Mouse (Mus musculus) stomach, postnatal 0 days (tissue): ENCODE data around the gene Tfrc. TPM values are rescaled to one million over a fixed set of nuclear protein-coding genes. Genes with fewer than 3 reads are reported as not detected.
A peak's percentile ranks its signal among the peaks of the same experiment; 100 is the strongest.

ENCODE experiments used
- ATAC-seq: fragments of 200-750 bp; cut with Nextera tagmentation; 2 replicates; pipeline ENCODE4 v1.8.0; 2017; ENCODE audit not compliant: low FRiP score, low TSS enrichment
- DNase-seq: peaks from one replicate; pipeline ENCODE4 v3.0.0-alpha.2; 2016; ENCODE audit warnings: low spot score
- H3K27ac ChIP-seq: fragments of 300-500 bp; sonication (generic); replicated peaks from 2 replicates; pipeline ENCODE4 v1.5.1; 2014; ENCODE audit warnings: mild to moderate bottlenecking, control low read depth
- H3K27me3 ChIP-seq: fragments of 300-500 bp; sonication (generic); 2 replicates; pipeline ENCODE4 v1.6.1; 2014; ENCODE audit warnings: low read length; ENCODE audit not compliant: control insufficient read depth, insufficient read depth
- H3K36me3 ChIP-seq: fragments of 300-500 bp; sonication (generic); 2 replicates; pipeline ENCODE4 v1.6.1; 2014; ENCODE audit warnings: low read length, mixed read lengths; ENCODE audit not compliant: control insufficient read depth, insufficient read depth
- H3K4me1 ChIP-seq: fragments of 300-500 bp; sonication (generic); replicated peaks from 2 replicates; pipeline ENCODE4 v1.6.1; 2014; ENCODE audit warnings: antibody characterized with exemption; ENCODE audit not compliant: control insufficient read depth, insufficient read depth
- H3K4me2 ChIP-seq: fragments of 300-500 bp; sonication (generic); replicated peaks from 2 replicates; pipeline ENCODE4 v1.6.1; 2014; ENCODE audit warnings: low read depth, mild to moderate bottlenecking, control low read depth, moderate library complexity
- H3K4me3 ChIP-seq: fragments of 300-500 bp; sonication (generic); 2 replicates; pipeline ENCODE4 v1.5.1; 2014; ENCODE audit warnings: low read depth, low read length, control low read depth
- H3K9ac ChIP-seq: fragments of 300-500 bp; sonication (generic); 2 replicates; pipeline ENCODE4 v1.6.1; 2014; ENCODE audit warnings: mild to moderate bottlenecking, low read length, control low read depth, mixed read lengths
- H3K9me3 ChIP-seq: fragments of 300-500 bp; sonication (generic); 2 replicates; pipeline ENCODE4 v1.6.1; 2016; ENCODE audit warnings: low read length; ENCODE audit not compliant: control insufficient read depth
- CTCF ChIP-seq: IDR thresholded peaks from 2 replicates; pipeline ENCODE4 v1.5.1; 2016; ENCODE audit warnings: antibody characterized with exemption, low read depth, mild to moderate bottlenecking, moderate library complexity
- EP300 ChIP-seq: optimal IDR thresholded peaks from 2 replicates; pipeline ENCODE3; 2016; ENCODE audit warnings: antibody characterized with exemption
- WGBS: fragments of 180-500 bp; shearing (Covaris S2); extraction: QIAGEN DNeasy Blood & Tissue Kit; methylation state at CpG from one replicate; pipeline ENCODE4 v1.1.7; 2014; 5-methylcytosine and 5-hydroxymethylcytosine counted together
- polyA plus RNA-seq: library from polyadenylated mRNA; unstranded; fragments of >200 nt; fragmentation: Nextera tagmentation; extraction: Ambion mirVana; gene quantifications from 2 replicates; pipeline ENCODE4 v1.2.1, GENCODE M21; 2015

Gene Tfrc
- polyA plus RNA-seq, 1 experiment from 2014 or later, result 50.0 TPM

DNA sequence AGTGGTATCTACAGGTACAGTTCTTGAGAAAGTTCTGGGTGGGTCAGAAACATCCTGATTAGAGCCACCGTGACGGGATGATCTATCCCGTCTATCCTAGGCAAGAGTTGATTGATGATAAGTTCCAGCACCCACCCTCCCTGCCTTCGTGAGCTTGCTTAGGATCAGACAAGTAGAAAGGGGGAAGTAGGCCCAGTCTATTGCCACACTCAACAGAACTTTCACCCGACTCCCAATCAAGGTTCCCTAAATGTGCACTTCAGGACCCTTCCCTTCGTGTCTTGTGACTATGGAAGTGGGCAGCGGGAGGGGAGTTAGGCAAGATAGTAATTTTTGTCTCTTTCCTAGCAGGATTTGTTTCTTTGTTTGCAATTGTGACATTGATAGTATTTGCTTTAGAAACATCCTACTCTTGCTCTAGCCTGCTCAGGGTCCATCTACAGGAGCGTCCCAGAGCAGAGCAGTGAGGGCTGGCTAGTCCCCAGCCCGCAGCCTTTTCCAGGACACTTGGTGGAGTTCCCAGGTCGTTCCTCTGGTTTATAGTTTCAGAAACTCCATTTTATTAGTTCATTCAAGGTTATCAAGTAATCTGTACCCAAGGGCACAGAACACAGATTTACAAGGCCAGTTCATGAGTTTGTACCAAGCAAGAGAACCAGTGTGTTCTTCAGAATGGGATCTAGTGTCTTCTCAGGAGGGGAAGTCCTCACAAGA lies 13.4 kb upstream of the Tfrc start:
- no peak for TF ChIP-seq CTCF
- TF ChIP-seq EP300, result no peak
- Histone ChIP-seq H3K27me3 (no peaks in the 10 kb centered on the region), H3K9me3 (no peaks in the 10 kb centered on the region), H3K27ac (no peak overlapping the region), H3K36me3 (no peaks in the 10 kb centered on the region), H3K4me2 (no peak overlapping the region), H3K9ac (no peak overlapping the region), H3K4me3 (no peak overlapping the region), H3K4me1 (no peaks in the 10 kb centered on the region)
- 78% methylated on average over 10 of the region's 10 CpGs for WGBS
- no peak for ATAC-seq
- DNase-seq, result no peak

DNA sequence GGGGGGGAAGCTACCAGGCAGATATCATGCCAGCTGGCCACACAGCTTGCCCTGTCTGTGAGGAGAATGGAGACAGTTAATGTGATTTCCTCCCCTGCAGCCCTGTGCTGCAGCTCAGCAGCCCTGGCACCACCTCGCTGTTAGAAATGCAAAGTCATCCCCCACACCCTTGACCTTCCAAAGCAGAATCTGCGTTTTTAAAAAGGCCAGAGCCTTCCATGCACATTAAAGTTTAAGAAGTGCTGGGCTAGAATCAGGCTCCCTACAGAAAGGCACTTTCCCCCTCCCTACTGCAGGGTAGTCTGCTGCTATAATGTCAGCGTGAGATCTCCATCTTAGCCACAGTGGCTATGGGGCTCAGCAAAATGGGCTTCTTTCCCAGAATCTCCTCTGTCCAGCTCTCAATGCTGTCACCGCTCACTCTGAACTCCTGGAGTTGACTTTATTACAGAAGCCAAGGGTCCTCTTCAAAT lies 10.8 kb upstream of the Tfrc start:
- Histone ChIP-seq H3K4me2 (no peak overlapping the region), H3K27me3 (no peaks in the 10 kb centered on the region), H3K27ac (no peak overlapping the region), H3K4me3 (no peak overlapping the region), H3K36me3 (no peaks in the 10 kb centered on the region), H3K4me1 (no peaks in the 10 kb centered on the region), H3K9me3 (no peaks in the 10 kb centered on the region), H3K9ac (no peak overlapping the region)
- no peak for ATAC-seq
- no peak for DNase-seq
- WGBS, result 26% methylated on average over 4 of the region's 4 CpGs
- TF ChIP-seq CTCF, result no peak
- TF ChIP-seq EP300, result no peak

DNA sequence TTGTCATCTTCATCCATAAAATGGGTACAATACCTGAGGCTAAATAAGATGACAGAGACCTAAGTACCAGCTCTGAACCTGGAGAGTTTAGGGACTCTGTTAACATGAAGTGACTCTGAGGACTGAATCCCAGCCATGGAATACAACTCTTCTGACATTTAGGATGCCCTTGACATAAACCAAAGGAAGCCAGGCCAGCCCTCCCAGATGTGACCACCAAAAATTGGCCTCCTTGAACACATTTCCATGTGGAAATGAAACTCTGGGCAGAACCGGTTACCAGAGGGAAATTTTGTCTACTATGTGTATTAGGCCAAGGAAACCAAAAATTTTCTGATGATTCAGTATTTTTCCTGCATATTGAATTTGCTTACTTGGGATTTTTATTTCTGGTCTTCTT lies 9.6 kb upstream of the Tfrc start:
- 91% methylated on average over 1 of the region's 1 CpGs for WGBS
- no peak for DNase-seq
- H3K4me2 ChIP-seq, result no peak overlapping the region

DNA sequence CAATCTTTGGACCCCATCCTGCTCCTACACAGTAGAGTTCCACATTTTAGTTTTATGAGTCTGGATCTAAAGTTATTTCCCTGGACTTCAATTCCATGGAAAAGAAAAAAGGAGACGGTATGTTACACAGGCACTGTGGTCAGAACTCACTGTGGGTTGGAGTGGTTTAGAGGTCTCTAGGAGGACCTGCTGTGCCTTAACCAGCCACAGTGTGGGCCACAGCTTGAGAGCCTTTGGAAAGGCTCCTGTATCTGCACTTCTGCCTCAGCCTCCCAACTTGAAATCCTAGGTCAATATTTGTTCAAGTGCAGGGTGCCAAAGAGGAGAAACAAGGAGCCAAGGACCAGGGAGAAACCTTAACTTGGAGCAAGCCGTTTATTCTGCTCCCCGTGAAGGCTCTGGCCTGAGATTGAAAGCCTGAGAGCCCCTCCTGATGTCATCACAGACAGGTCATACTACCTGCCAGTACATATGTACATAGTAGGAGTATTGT lies 6.5 kb upstream of the Tfrc start:
- Histone ChIP-seq H3K27me3 (no peaks in the 10 kb centered on the region), H3K27ac (no peak overlapping the region), H3K4me2 (no peak overlapping the region), H3K9ac (no peak overlapping the region), H3K36me3 (no peaks in the 10 kb centered on the region), H3K4me1 (no peaks in the 10 kb centered on the region), H3K4me3 (no peak overlapping the region), H3K9me3 (no peaks in the 10 kb centered on the region)
- DNase-seq, result no peak
- ATAC-seq, result no peak
- WGBS, result 59% methylated on average over 3 of the region's 3 CpGs
- no peak for TF ChIP-seq CTCF

More for the DNA sequence above, 9.6 kb upstream of the Tfrc start:
- Histone ChIP-seq H3K9ac (no peak overlapping the region), H3K4me1 (no peaks in the 10 kb centered on the region), H3K9me3 (no peaks in the 10 kb centered on the region), H3K4me3 (no peak overlapping the region), H3K27me3 (no peaks in the 10 kb centered on the region), H3K36me3 (no peaks in the 10 kb centered on the region), H3K27ac (no peak overlapping the region)
- ATAC-seq, result no peak
- TF ChIP-seq CTCF (no peak), EP300 (no peak)

DNA sequence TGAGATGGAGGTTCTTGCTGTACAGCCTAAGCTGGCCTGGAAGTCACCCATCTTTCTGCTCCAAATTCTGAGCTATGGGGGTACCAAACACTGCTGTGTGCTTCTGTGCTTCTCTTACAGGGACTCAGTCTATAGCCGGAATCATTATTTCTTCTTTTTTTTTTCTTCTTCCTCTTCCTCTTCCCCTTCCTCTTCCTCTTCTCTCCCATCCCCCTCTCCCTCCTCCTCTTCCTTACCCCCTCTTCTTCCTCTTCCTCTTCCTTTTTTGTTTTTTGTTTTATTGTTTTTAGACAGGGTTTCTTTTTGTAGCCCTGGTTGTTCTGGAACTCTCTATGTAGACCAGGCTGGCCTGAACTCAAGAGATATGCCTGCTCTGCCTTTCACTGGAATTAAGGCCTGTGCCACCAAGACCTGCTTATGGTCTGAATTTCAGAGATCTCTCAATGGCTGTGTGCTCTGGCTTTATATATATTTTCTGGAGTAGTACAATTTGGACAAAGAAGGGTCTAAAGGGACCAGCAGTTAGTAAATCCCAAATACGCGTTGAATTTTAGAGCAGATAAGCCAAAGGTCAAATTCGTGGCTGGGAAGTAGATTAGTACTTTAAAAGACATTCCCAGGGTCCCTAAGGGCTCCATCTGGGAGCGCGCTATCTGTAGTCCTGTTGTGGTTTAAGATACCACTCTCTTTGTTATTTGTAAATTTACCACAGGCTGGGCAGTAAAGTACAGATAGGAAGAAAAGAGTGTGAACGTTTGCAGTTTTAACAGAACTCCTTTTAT lies 967 bp upstream of the Tfrc start:
- Histone ChIP-seq H3K9ac (no peak overlapping the region), H3K4me3 (no peak overlapping the region), H3K9me3 (no peaks in the 10 kb centered on the region), H3K4me2 (peak overlapping the region; percentile 88), H3K27ac (no peak overlapping the region), H3K27me3 (no peaks in the 10 kb centered on the region), H3K4me1 (no peaks in the 10 kb centered on the region), H3K36me3 (no peaks in the 10 kb centered on the region)
- ATAC-seq, result no peak
- TF ChIP-seq EP300, result no peak
- no peak for TF ChIP-seq CTCF
- WGBS, result 57% methylated on average over 7 of the region's 7 CpGs
- no peak for DNase-seq

DNA sequence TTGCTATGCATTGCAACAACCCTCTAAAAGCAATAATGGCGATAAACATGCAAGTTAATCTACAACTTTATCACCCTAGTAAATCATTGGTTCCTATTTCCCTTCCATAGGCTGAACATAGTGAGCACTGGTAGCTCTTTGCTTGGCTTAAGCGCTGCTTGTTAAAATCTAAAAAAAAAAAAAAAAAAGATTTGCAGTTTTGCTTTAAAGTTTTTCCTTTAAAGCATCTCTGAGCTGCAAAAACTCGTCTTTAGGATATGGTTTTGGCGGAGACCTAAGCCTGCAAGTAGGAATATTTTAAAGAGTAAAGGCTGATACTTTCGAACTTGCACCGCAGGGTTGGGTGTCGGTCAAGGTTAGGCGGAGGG lies 392 bp upstream of the Tfrc start:
- Histone ChIP-seq H3K9ac (peak overlapping the region; percentile 80; the same call in 1 of the 2 replicates), H3K9me3 (no peaks in the 10 kb centered on the region), H3K4me1 (no peaks in the 10 kb centered on the region), H3K27me3 (no peaks in the 10 kb centered on the region), H3K36me3 (no peaks in the 10 kb centered on the region), H3K4me2 (peak overlapping the region; percentile 88), H3K27ac (0 out of 2 replicates have a peak overlapping the region, but pooled peaks have one; percentile 58), H3K4me3 (peak overlapping the region; percentile 81)
- ATAC-seq (no peak), DNase-seq (no peak)
- WGBS, result 6% methylated on average over 8 of the region's 8 CpGs
- TF ChIP-seq EP300, result no peak
